Mouse (Mus musculus) cerebellum, postnatal 36 days (tissue): ENCODE results near the gene Faim.

Experiments
- DNase-seq, 2 experiments: peaks; one replicate each; pipeline ENCODE4 v3.0.0; 2021 to 2022; ENCODE audit warnings: mixed read lengths in 2 of 2

Gene Faim

GRCm38 (mm10) chr9:98985800-98986475, at the start of gene Faim:
Faim (plus strand) TSS chr9:98986373.
- DNase-seq = peak; percentile 100

DNA sequence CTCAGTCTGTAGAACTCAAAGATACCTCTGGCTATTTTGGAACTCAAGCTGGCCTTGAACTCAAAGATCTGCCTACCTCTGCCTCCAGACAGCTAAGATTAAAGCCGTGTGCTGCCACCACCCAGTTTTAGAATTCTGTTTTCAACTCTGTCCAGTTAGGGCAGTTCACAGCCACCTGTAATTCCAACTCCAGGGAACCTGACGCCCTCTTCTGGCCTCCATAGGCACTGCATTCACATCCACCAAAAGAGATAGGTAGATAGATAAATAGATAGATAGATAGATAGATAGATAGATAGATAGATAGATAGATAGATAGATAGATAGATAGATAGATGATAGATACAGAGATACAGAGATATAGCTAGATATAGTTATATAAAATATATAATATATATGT, 46.9 kb upstream of the Faim start:
- DNase-seq = no peak

GRCm38 (mm10) chr9:98952171-98953050, 33.8 kb upstream of the Faim start:
- no peak for DNase-seq

GRCm38 (mm10) chr9:98953291-98953690, 32.9 kb upstream of the Faim start:
- no peak for DNase-seq

GRCm38 (mm10) chr9:98953830-98954229, 32.3 kb upstream of the Faim start:
- DNase-seq = no peak

GRCm38 (mm10) chr9:98954391-98955102, 31.6 kb upstream of the Faim start:
- DNase-seq = no peak

DNA sequence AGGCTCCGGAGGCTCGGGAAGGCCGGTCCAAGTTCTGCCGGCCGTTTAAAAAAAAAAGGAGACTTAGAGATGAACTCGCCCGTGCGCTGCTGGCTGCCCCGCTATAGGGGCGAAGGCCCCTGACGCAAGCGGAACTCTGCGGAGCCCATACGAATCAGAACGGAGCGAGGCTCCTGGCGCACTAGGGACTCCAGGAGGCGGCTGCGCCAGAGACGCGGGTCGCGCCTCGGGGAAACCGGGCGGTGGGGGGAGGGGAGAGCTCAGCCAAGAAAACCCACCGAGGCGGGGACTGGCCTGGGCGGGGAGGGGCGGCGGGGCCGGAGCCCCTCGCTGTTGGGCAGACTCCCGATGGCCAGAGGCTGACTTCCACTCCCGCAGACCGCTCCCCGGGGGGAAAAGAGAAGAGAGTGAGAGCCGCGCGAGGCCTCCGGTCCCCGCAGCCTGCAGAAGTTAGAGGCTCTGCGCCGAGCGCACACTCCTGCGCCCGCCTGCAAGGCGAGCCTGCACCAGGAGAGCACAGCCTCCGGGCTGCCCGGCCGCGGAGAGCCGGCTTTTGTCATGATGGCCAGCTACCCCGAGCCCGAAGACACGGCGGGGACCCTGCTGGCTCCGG, 31.0 kb upstream of the Faim start, which contains the start of gene Foxl2:
Foxl2 (plus strand) TSS at position 186 of the 613 bp plus-strand sequence.
- no peak for DNase-seq

DNA sequence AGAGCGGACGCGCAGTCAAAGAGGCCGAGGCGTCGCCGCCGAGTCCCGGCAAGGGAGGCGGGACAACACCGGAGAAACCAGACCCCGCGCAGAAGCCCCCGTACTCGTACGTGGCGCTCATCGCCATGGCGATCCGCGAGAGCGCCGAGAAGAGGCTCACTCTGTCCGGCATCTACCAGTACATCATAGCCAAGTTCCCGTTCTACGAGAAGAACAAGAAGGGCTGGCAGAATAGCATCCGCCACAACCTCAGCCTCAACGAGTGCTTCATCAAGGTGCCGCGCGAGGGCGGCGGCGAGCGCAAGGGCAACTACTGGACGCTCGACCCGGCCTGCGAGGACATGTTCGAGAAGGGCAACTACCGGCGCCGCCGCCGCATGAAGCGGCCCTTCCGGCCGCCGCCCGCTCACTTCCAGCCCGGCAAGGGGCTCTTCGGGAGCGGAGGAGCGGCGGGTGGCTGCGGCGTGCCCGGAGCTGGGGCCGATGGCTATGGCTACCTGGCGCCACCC, 30.4 kb upstream of the Faim start:
- DNase-seq = no peak

GRCm38 (mm10) chr9:98956591-98957381, 29.4 kb upstream of the Faim start:
- no peak for DNase-seq

DNA sequence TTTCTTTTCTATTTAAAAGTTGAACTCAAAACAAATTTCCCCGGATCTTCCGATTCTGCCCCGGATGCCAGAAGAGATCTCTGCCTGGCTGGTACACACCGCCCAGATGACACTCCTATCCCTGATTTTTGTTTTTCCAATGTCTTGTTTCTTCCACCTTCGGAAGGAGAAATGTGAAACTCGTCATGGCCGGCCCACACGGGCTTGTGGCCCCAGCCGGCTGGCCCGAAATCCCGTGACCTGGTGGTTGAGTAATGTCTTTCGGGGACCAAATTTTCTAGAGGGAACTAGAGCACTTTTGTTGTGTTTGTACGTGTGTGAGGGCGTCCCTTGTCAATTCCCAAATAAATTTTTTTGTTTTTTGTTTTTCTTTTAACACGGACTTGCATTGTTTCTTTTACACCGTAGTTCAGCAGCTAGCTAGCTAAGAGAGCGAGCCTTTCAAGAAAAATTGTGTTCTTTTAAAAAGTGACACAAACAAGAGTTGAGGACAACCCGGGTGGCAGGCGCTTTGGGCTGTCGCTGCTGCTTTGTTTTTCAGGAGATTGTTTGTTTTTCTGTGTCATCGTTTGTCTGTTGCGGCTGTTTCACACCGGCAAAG, 28.3 kb upstream of the Faim start:
- DNase-seq = no peak

GRCm38 (mm10) chr9:98958628-98959027, 27.5 kb upstream of the Faim start:
- DNase-seq = no peak

DNA sequence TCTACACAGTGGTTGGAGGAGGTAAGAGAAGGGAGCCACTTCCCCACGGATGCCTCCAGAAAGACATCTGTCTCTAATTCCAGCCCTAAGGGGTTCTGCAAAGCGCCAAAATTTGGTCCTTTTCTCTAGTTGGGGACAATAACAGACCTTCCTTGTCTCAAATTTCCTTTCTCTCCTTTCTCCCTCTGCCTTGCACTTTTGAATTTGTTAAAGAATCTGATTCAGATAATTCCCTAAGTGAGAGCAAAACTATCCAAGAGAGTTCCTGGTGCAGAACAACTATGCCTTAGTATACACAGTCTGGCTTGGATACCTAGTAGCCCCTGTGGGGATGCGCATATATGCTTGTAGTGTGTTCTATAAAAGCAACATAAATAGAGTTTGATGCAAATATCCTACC, 26.3 kb upstream of the Faim start:
- no peak for DNase-seq

- DNase-seq = no peak
Measured at GRCm38 (mm10) chr9:98960348-98960747, 25.8 kb upstream of the Faim start.

- DNase-seq = no peak
Measured at GRCm38 (mm10) chr9:98961591-98962477, 24.3 kb upstream of the Faim start.

DNA sequence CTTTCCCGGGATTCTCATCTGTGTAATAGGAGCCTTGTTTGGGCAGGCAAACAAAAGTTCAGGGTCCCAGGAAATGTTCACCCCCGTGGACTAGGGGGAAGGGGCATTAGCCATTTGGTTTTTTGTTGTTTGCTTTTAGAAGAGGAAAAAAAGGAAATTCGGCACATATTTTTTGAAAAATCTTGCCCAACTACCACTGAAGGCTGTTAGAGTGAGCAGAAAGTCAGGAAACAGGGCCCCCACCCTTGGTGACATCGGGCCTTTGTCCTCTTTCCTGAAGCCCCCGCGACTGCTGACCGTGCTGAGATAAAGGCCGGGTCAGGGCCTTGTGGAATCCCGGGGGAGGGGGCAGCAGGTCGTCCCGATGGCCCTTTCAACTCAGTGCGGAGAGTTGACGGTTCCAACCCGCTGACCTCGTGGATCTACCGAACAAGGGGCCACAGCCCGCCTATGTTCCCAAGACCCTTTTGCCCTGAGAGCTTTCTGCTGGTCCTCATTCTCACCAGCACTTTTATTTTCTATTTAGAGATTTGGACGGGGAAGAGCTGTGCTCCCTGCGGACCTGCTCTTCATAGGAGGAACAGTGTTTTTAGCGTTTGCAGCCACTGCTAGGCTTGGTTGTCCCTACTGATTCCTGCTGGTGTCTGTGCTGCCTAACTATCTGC, 23.6 kb upstream of the Faim start:
- no peak for DNase-seq

DNA sequence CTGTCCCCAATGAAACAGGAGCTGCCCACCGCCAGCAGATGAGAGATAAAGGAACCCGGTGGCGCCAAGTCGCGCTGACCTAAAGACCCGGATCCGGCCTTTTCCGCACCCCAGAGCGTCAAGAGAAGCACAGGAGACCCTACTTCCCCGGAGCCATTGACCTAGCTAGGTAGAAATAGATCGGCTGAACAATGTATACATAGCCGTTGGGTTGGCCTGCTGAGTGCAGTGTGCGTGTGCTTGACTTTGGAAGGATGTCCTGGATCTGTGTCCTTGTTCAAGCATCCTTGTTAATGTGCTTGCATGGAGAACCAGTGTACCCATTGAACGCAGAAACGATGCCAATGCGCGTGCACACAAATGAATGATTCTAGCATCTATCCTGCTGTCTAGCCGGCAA, 22.5 kb upstream of the Faim start:
- no peak for DNase-seq

- DNase-seq = peak in 1 of 2 experiments; percentile 32
Measured at GRCm38 (mm10) chr9:98965084-98965483, 21.1 kb upstream of the Faim start.

DNA sequence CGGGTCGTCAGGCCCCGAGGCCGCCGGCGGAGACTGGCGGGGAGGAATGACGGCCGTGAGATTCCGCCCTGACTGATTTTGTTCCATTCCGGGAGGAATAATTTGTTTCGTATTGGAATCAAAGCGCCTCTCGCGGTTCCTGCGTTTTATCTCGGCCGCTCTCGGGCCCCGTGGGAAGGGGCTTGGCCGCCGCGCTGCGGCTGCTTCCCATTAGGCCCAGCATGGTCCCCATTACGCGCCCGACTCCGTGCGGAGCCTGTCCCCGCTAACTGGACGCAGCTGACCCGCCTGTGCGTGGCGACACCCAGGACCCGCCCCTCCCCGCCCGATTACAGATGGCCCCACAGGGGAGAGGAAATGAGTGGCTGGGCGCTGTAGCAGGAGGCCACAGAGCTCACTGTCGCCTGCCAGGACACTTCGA, 13.1 kb upstream of the Faim start:
- DNase-seq = no peak

DNA sequence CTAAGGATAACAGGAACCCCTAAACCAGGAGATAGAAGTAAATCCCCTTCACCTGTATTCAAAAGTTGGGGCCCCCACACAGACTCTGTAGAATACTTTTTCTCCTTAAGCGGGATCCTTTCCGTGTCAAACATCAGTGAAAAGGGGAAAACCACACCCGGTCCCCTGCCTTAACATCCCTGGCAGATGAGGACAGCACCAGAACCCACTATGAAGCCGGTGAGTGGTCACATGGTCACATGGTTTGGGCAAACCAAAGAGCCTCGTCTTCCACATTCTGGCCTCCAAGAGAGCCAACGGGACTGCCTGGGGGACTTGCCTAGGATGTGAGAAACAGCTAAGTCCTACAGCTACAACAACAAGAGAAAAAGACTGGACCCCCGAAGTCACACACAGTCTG, 12.6 kb upstream of the Faim start:
- DNase-seq = no peak

DNA sequence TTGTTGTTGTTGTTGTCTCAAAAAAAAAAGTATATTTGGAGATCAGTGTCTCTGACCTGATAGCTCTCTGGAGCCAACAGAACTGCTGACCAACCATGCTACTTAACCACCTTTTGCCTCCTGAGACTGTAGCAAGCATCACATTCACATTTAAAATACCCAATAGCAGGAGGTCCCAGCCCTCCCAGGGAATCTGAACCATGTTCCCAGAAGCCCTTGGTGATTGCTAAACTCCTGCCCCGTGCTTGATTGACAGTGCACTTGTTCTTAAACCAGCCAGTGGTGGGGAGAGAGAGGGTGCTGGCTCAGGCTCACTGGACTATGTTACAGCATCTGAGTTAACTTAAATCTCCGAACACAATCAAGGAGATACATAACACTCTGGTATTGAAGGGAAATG, 11.3 kb upstream of the Faim start:
- no peak for DNase-seq
